Mouse (Mus musculus): ENCODE results near the gene Bmp8a. TPM values are rescaled to one million over a fixed set of nuclear protein-coding genes. Genes with fewer than 3 reads are reported as not detected.

Bmp8a gene
- polyA plus RNA-seq, 1 experiment from 2014 or later = 0.32 TPM

DNA sequence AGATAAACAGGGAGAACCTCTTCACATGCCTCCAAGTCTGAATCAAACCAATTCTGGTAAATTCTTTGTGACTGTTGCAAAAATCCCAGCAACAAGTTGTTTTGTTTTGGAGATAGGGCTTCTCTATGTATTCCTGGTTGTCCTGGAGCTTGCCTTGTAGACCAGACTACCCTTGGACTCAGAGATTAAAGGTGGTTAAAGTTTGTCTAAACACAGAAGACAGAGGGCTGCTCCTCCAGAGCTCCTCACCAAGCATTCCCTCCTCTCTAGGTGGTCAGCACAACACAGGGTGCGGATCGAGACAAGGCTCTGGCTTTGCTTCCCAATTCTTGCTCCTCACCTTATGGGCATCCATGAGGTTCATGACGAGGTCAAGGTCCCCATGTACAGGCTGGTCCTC lies 33.0 kb upstream of the Bmp8a start:
- no peak for TF ChIP-seq CTCF (IDR thresholded peaks at IDR 0.05; ENCODE audit: low read depth)
- Histone ChIP-seq H3K9me3 (replicated peaks; ENCODE audit: low read length) (no peaks in the 10 kb centered on the region), H3K36me3 (ENCODE audit: insufficient read depth, low read length) (peaks cover 76% of the 10 kb centered on the region), H3K27me3 (ENCODE audit: insufficient read depth, low read length) (no peaks in the 10 kb centered on the region), H3K27ac (no peak overlapping the region), H3K4me2 (ENCODE audit: low read length) (no peak overlapping the region), H3K4me1 (replicated peaks; ENCODE audit: insufficient read depth, low read length) (no peaks in the 10 kb centered on the region), H3K4me3 (replicated peaks; ENCODE audit: low read depth, low read length) (no peak overlapping the region), H3K9ac (ENCODE audit: low read depth, low read length) (no peak overlapping the region)
- DNase-seq (ENCODE audit: low spot score) = no peak
- 97% methylated on average over 3 of the region's 3 CpGs for WGBS
- ATAC-seq (replicated peaks; ENCODE audit: low FRiP score, low read depth) = no peak

DNA sequence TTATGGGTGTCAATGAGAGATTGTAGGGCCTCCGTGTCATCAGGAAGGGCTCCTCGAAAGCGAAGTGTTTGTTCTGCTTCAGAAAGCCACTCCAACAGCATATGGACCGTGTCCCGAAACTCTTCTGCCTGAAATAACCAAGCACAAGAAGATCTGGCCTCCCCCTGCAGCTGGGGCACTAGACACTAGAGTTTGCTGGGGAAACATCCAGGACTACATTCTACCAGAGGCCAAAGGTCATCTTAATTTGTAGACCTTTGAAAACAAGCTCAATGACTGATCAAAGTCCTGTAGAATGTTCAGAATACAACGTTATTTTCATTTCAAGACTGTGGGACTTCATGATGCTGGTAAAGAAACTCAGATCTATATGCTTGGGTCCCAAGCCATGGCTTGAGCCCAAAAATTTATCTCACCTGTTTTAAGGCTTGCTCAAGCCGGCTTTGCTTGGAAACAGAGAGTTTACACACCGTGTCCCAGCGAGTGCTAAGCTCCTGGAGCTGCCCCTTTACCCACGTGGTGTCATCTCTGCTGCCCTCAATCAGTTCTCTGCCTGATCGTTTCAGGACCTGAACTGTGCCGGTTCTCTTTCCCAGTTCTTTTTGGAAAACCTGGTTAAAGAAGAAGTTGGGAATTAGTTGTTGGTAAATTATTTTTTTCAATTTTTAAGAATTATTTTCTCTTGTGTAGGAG lies 31.4 kb upstream of the Bmp8a start:
- Histone ChIP-seq H3K27ac (no peak overlapping the region), H3K4me3 (replicated peaks; ENCODE audit: low read depth, low read length) (no peak overlapping the region), H3K9me3 (replicated peaks; ENCODE audit: low read length) (no peaks in the 10 kb centered on the region), H3K27me3 (ENCODE audit: insufficient read depth, low read length) (no peaks in the 10 kb centered on the region), H3K4me2 (ENCODE audit: low read length) (no peak overlapping the region), H3K36me3 (ENCODE audit: insufficient read depth, low read length) (peaks cover 79% of the 10 kb centered on the region), H3K9ac (ENCODE audit: low read depth, low read length) (no peak overlapping the region), H3K4me1 (replicated peaks; ENCODE audit: insufficient read depth, low read length) (no peaks in the 10 kb centered on the region)
- DNase-seq (ENCODE audit: low spot score) (no peak), ATAC-seq (replicated peaks; ENCODE audit: low FRiP score, low read depth) (no peak)
- WGBS = 91% methylated on average over 12 of the region's 12 CpGs
- TF ChIP-seq CTCF (IDR thresholded peaks at IDR 0.05; ENCODE audit: low read depth) = no peak

DNA sequence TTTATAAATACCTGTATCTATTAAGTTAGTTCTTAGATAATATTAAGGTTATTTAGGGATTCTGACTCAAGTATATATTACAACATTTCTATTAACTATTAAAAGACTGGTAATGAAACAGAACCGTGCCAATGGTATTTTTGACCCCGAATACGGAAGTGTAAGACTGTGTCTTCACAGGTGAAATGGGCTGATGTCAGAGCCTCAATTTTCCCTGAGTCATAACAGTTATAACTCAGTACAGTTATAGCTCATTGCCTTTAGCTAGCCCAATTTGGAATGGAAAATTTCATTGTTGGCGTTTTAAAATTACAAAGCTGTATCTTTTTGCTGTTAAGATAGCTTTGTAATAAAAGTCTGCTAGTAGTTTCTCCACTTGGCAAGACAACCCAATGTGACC lies 20.5 kb upstream of the Bmp8a start:
- no peaks in the 10 kb centered on the region for H3K9me3 ChIP-seq (replicated peaks; ENCODE audit: low read length)
- ATAC-seq (replicated peaks; ENCODE audit: low FRiP score, low read depth) (no peak), DNase-seq (ENCODE audit: low spot score) (no peak)
- H3K36me3 ChIP-seq (ENCODE audit: insufficient read depth, low read length) = peaks cover 65% of the 10 kb centered on the region
- 94% methylated on average over 4 of the region's 4 CpGs for WGBS
- no peak overlapping the region for H3K4me2 ChIP-seq (ENCODE audit: low read length)
- no peak for TF ChIP-seq CTCF (IDR thresholded peaks at IDR 0.05; ENCODE audit: low read depth)
- H3K27ac ChIP-seq = no peak overlapping the region
- H3K4me1 ChIP-seq (replicated peaks; ENCODE audit: insufficient read depth, low read length) = no peaks in the 10 kb centered on the region
- H3K27me3 ChIP-seq (ENCODE audit: insufficient read depth, low read length) = no peaks in the 10 kb centered on the region
- no peak overlapping the region for H3K9ac ChIP-seq (ENCODE audit: low read depth, low read length)
- H3K4me3 ChIP-seq (replicated peaks; ENCODE audit: low read depth, low read length) = no peak overlapping the region

DNA sequence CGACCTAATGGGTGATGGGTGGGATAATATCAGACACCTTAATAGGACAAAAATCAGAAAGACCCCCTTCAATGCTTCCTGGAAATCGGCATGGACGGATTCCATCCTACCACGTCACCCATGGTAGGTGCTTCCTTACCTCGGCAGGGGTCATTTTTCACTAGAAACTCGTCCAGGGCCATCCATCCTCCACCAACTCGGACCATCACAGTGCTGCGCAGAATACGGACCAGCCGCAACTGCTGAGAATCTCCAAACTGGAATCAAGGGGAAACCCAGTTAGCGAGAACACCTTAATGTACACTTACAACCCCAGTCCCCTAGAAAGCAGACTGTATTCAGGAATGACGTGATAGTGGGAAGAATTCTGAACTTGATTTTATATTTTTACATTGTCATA lies 17.7 kb upstream of the Bmp8a start:
- no peak overlapping the region for H3K9ac ChIP-seq (ENCODE audit: low read depth, low read length)
- H3K4me2 ChIP-seq (ENCODE audit: low read length) = no peak overlapping the region
- H3K27me3 ChIP-seq (ENCODE audit: insufficient read depth, low read length) = no peaks in the 10 kb centered on the region
- no peaks in the 10 kb centered on the region for H3K4me1 ChIP-seq (replicated peaks; ENCODE audit: insufficient read depth, low read length)
- peaks cover 56% of the 10 kb centered on the region for H3K36me3 ChIP-seq (ENCODE audit: insufficient read depth, low read length)
- H3K9me3 ChIP-seq (replicated peaks; ENCODE audit: low read length) = no peaks in the 10 kb centered on the region
- H3K27ac ChIP-seq = no peak overlapping the region
- WGBS = 94% methylated on average over 12 of the region's 12 CpGs
- DNase-seq (ENCODE audit: low spot score) = no peak
- TF ChIP-seq CTCF (IDR thresholded peaks at IDR 0.05; ENCODE audit: low read depth) = no peak
- ATAC-seq (replicated peaks; ENCODE audit: low FRiP score, low read depth) = no peak
- H3K4me3 ChIP-seq (replicated peaks; ENCODE audit: low read depth, low read length) = no peak overlapping the region

DNA sequence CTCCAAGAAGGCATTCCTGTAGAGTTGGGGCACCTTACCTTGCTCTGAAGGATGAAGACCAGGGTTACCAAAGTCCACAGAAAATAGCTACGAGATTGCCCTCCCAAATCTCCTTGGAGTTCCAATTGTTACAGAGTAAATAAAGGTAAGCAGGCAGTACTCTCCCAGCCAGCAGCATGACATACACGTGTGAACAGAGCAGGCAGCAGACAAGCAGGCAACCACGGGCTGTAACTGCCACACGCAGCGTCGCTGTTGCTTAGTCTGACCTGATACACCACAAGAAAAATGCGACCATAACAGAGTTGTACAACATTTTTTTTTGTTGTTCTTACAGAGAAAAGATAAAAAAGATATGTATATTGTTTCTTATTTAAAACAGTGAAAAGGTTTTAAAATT lies 15.6 kb upstream of the Bmp8a start:
- no peaks in the 10 kb centered on the region for H3K4me1 ChIP-seq (replicated peaks; ENCODE audit: insufficient read depth, low read length)
- H3K4me2 ChIP-seq (ENCODE audit: low read length) = no peak overlapping the region
- H3K4me3 ChIP-seq (replicated peaks; ENCODE audit: low read depth, low read length) = no peak overlapping the region
- WGBS = 96% methylated on average over 7 of the region's 7 CpGs
- no peak overlapping the region for H3K9ac ChIP-seq (ENCODE audit: low read depth, low read length)
- peaks cover 59% of the 10 kb centered on the region for H3K36me3 ChIP-seq (ENCODE audit: insufficient read depth, low read length)
- DNase-seq (ENCODE audit: low spot score) (no peak), ATAC-seq (replicated peaks; ENCODE audit: low FRiP score, low read depth) (no peak)
- H3K9me3 ChIP-seq (replicated peaks; ENCODE audit: low read length) = no peaks in the 10 kb centered on the region
- H3K27me3 ChIP-seq (ENCODE audit: insufficient read depth, low read length) = no peaks in the 10 kb centered on the region
- H3K27ac ChIP-seq = no peak overlapping the region
- TF ChIP-seq CTCF (IDR thresholded peaks at IDR 0.05; ENCODE audit: low read depth) = no peak

DNA sequence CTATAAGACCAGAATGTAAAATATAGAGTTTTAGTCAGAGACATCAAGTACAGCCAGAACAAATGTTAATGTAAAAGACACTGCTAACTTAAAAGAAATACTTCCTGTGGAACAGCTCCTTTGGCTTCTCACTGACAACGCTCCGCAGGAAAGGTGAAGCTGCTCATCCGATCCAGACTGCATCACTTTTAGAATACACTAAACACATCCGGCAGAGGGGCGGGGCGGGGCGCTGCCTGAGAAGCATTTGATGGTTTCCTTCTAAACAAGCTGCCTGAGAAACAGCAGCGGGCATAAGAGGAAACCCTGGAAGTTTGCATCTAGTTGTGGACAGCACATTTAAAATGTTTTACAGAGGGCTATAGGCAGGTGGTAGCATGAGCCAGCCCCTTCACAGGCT lies 12.9 kb upstream of the Bmp8a start:
- Histone ChIP-seq H3K27ac (no peak overlapping the region), H3K36me3 (ENCODE audit: insufficient read depth, low read length) (peaks cover 58% of the 10 kb centered on the region), H3K4me1 (replicated peaks; ENCODE audit: insufficient read depth, low read length) (no peaks in the 10 kb centered on the region), H3K4me3 (replicated peaks; ENCODE audit: low read depth, low read length) (no peak overlapping the region), H3K4me2 (ENCODE audit: low read length) (no peak overlapping the region), H3K9me3 (replicated peaks; ENCODE audit: low read length) (no peaks in the 10 kb centered on the region), H3K27me3 (ENCODE audit: insufficient read depth, low read length) (no peaks in the 10 kb centered on the region), H3K9ac (ENCODE audit: low read depth, low read length) (no peak overlapping the region)
- TF ChIP-seq CTCF (IDR thresholded peaks at IDR 0.05; ENCODE audit: low read depth) = no peak
- DNase-seq (ENCODE audit: low spot score) (no peak), ATAC-seq (replicated peaks; ENCODE audit: low FRiP score, low read depth) (no peak)
- WGBS = 87% methylated on average over 8 of the region's 8 CpGs
